Mouse (Mus musculus): ENCODE measurements around the gene Slc22a22. TPM values are rescaled to one million over a fixed set of nuclear protein-coding genes. Genes with fewer than 3 reads are reported as not detected.
"Not testable (repeated sequence)": the region's sequence is repeated elsewhere in the genome, so short reads cannot be mapped to it uniquely, and the experiment has no call there.

Gene Slc22a22
- total RNA-seq, 2 experiments from 2014 or later: not detected

- intact Hi-C loops (cut with DNase I): no loop called here
- DNase-seq (ENCODE audit: low spot score): no peak
Measured at GRCm38 (mm10) chr15:57398439-57399148, 78.8 kb downstream of the Slc22a22 start.

- no peak for DNase-seq (ENCODE audit: low spot score)
- intact Hi-C loops (cut with DNase I): no loop called here
Measured at GRCm38 (mm10) chr15:57394053-57394452, 83.4 kb downstream of the Slc22a22 start.

- DNase-seq (ENCODE audit: low spot score): no peak
- intact Hi-C loops (cut with DNase I): no loop called here
Measured at GRCm38 (mm10) chr15:57380381-57380780, 97.0 kb downstream of the Slc22a22 start.

GRCm38 (mm10) chr15:57366446-57366845, 111.0 kb downstream of the Slc22a22 start:
- DNase-seq (ENCODE audit: low spot score): no peak
- intact Hi-C loops (cut with DNase I): no loop called here

- DNase-seq (ENCODE audit: low spot score): no peak
- intact Hi-C loops (cut with DNase I): no loop called here
Measured at GRCm38 (mm10) chr15:57355278-57355677, 122.1 kb downstream of the Slc22a22 start.

GRCm38 (mm10) chr15:57340499-57340898, 136.9 kb downstream of the Slc22a22 start:
- intact Hi-C loops (cut with DNase I): no loop called here
- DNase-seq (ENCODE audit: low spot score): no peak

- DNase-seq (ENCODE audit: low spot score): no peak
- intact Hi-C loops (cut with DNase I): no loop called here
Measured at GRCm38 (mm10) chr15:57331326-57331725, 146.1 kb downstream of the Slc22a22 start.

- intact Hi-C loops (cut with DNase I): no loop called here
- no peak for DNase-seq (ENCODE audit: low spot score)
Measured at GRCm38 (mm10) chr15:57318001-57318400, 159.4 kb downstream of the Slc22a22 start.

- DNase-seq (ENCODE audit: low spot score): no peak
- intact Hi-C loops (cut with DNase I): no loop called here
Measured at GRCm38 (mm10) chr15:57316486-57316885, 160.9 kb downstream of the Slc22a22 start.

- DNase-seq (ENCODE audit: low spot score): no peak
- intact Hi-C loops (cut with DNase I): no loop called here
Measured at GRCm38 (mm10) chr15:57302710-57303109, 174.7 kb downstream of the Slc22a22 start.

- intact Hi-C loops (cut with DNase I): no loop called here
Measured at GRCm38 (mm10) chr15:57278505-57278904, 198.9 kb downstream of the Slc22a22 start.

GRCm38 (mm10) chr15:57276411-57276810, 201.0 kb downstream of the Slc22a22 start:
- intact Hi-C loops (cut with DNase I): no loop called here
- DNase-seq (ENCODE audit: low spot score): no peak

More at GRCm38 (mm10) chr15:57278505-57278904, 198.9 kb downstream of the Slc22a22 start:
- DNase-seq (ENCODE audit: low spot score): no peak

- DNase-seq (ENCODE audit: low spot score); intact Hi-C loops (cut with DNase I): not testable (repeated sequence)
Measured at GRCm38 (mm10) chr15:57240061-57240460, 237.4 kb downstream of the Slc22a22 start.

- no peak for DNase-seq (ENCODE audit: low spot score)
- intact Hi-C loops (cut with DNase I): no loop called here
Measured at GRCm38 (mm10) chr15:57230439-57230838, 247.0 kb downstream of the Slc22a22 start.

GRCm38 (mm10) chr15:57205315-57205714, 272.1 kb downstream of the Slc22a22 start:
- intact Hi-C loops (cut with DNase I): no loop called here

GRCm38 (mm10) chr15:57204444-57204930, 272.9 kb downstream of the Slc22a22 start:
- intact Hi-C loops (cut with DNase I): no loop called here
- DNase-seq (ENCODE audit: low spot score): no peak

More at GRCm38 (mm10) chr15:57205315-57205714, 272.1 kb downstream of the Slc22a22 start:
- DNase-seq (ENCODE audit: low spot score): no peak
